Mouse (Mus musculus): Measurements from ENCODE around the gene Gm11011.

DNA sequence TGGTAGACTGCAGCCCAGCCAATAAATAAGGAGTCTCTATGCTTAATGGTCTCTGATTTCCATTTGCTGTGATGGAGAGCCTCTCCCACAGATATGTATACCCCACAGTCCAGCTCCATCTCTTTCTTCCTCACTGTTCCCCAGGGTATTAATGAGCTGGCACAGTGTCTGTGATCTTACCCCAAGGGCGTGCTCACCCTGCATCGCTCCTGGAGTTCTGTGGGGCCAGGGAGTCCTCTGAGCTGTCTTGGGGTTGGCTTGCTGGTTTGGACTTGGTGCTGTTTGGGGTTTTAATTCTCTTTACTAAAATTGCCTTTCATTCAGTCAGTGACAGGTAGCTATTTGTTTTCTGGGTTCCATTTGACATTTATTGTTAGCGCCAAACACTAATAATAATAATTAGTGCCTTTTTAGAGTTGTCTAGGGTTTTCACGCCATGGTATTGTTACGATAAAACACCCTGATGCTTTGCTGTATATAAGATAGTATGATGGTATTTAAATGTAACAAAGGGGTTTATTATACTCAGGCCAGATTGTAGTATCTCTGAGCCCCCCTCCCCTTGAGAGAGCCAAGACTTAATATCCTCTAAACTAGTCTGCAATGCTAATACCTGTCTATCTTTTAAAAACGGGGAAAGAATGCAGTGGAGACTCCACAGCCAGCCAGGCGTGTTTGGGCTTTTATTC, 9.9 kb downstream of the Gm11011 start:
- TF ChIP-seq CTCF (IDR thresholded peaks at IDR 0.05; ENCODE audit: borderline replicate concordance, insufficient read depth, low read length) (no peak), POLR2A (IDR thresholded peaks at IDR 0.05; ENCODE audit: low read depth, low read length) (no peak)

All from embryonic fibroblast, embryonic 13.5 days (primary cell).